Mouse (Mus musculus): ENCODE results near the gene Zbtb38.

DNA sequence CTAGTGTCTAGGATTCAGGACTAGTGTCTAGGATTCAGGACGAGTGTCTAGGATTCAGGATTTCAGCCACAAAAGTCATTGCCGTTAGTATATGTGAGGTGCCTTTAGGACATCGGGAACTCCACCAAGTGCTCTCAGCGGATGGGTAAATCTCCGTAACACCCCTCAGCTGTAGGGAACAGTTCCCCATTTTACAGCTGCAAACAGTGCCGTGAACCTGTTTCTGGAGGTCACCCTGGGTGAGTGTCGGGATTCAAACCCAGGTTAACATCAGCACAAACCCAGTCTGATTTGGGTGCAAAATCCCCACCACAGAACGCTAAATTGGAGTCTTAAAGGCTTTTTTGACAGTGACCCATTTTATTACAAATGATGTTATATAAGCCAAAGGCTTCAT lies 34.2 kb downstream of the Zbtb38 start:
- TF ChIP-seq POLR2A (IDR thresholded peaks at IDR 0.05; ENCODE audit: borderline replicate concordance, low read depth, low read length) (no peak), CTCF (IDR thresholded peaks at IDR 0.05; ENCODE audit: low read depth, low read length) (no peak)
